Mouse (Mus musculus) kidney, embryonic 14.5 days (tissue): ENCODE measurements around the gene Wbp2nl. TPM values are rescaled to one million over a fixed set of nuclear protein-coding genes. Genes with fewer than 3 reads are reported as not detected.
"Not testable (repeated sequence)": the region's sequence is repeated elsewhere in the genome, so short reads cannot be mapped to it uniquely, and the experiment has no call there.

Source experiments
- ATAC-seq: fragments of 200-750 bp; cut with Nextera tagmentation; 2 replicates; pipeline ENCODE4 v1.8.0; 2017; ENCODE audit warnings: moderate number of reproducible peaks, mild to moderate bottlenecking, moderate TSS enrichment, moderate library complexity; ENCODE audit not compliant: low FRiP score, low TSS enrichment
- H3K27ac ChIP-seq: fragments of 300-500 bp; sonication (generic); 2 replicates; pipeline ENCODE4 v1.5.1; 2014; ENCODE audit warnings: low read depth, mild to moderate bottlenecking, low read length, moderate library complexity, mixed read lengths
- H3K27me3 ChIP-seq: fragments of 300-500 bp; sonication (generic); 2 replicates; pipeline ENCODE4 v1.6.1; 2014; ENCODE audit warnings: mild to moderate bottlenecking, low read length; ENCODE audit not compliant: control insufficient read depth, insufficient read depth
- H3K36me3 ChIP-seq: fragments of 300-500 bp; sonication (generic); 2 replicates; pipeline ENCODE4 v1.6.1; 2014; ENCODE audit warnings: low read length, mixed read lengths; ENCODE audit not compliant: control insufficient read depth, insufficient read depth
- H3K4me1 ChIP-seq: fragments of 300-500 bp; sonication (generic); 2 replicates; pipeline ENCODE4 v1.6.1; 2014; ENCODE audit warnings: low read length, mixed read lengths; ENCODE audit not compliant: control insufficient read depth, insufficient read depth
- H3K4me2 ChIP-seq: fragments of 300-500 bp; sonication (generic); replicated peaks from 2 replicates; pipeline ENCODE4 v1.6.1; 2014; ENCODE audit warnings: low read depth, mild to moderate bottlenecking, low read length
- H3K4me3 ChIP-seq: fragments of 300-500 bp; sonication (generic); 2 replicates; pipeline ENCODE4 v1.5.1; 2014; ENCODE audit warnings: mild to moderate bottlenecking, low read length
- H3K9ac ChIP-seq: fragments of 300-500 bp; sonication (generic); 2 replicates; pipeline ENCODE4 v1.6.1; 2014; ENCODE audit warnings: low read depth, mild to moderate bottlenecking, low read length, moderate library complexity
- H3K9me3 ChIP-seq: fragments of 300-500 bp; sonication (generic); 2 replicates; pipeline ENCODE4 v1.6.1; 2016; ENCODE audit warnings: low read length; ENCODE audit not compliant: control insufficient read depth
- WGBS: fragments of 180-500 bp; shearing (Covaris S2); extraction: QIAGEN DNeasy Blood & Tissue Kit; methylation state at CpG from one replicate; pipeline ENCODE4 v1.1.7; 2014; 5-methylcytosine and 5-hydroxymethylcytosine counted together
- polyA plus RNA-seq: library from polyadenylated mRNA; unstranded; fragments of >200 nt; fragmentation: Nextera tagmentation; extraction: Ambion mirVana; gene quantifications from 2 replicates; pipeline ENCODE4 v1.2.1, GENCODE M21; 2014

Wbp2nl gene
- polyA plus RNA-seq, 1 experiment from 2014 or later: 0.65 TPM

DNA sequence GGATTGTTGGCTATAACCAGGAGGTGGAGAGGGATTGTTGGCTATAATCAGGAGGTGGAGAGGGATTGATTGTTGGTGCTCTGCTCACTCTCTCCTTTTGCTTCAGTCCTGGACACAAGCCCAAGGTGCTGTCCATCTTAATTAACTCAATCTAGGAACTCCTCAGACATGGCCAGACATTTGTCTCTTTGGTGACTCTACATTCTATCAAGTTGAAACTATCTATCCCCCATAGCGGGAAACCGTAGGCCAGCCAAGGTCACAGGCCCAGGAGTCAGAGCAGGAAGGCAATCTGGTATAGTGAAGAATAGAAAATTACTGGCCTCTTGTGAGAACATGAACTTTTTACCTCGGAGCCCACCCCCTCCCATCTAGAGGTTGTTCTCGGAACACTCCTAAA lies 63.5 kb downstream of the Wbp2nl start:
- no peaks in the 10 kb centered on the region for H3K27me3 ChIP-seq
- no peak overlapping the region for H3K9ac ChIP-seq
- H3K4me2 ChIP-seq: no peak overlapping the region
- no peaks in the 10 kb centered on the region for H3K9me3 ChIP-seq
- no peak overlapping the region for H3K27ac ChIP-seq
- H3K4me1 ChIP-seq: 0 out of 2 replicates have a peak, but pooled peaks cover 5% of the 10 kb centered on the region
- 0 out of 2 replicates have a peak, but pooled peaks have one; percentile 32 for ATAC-seq
- 66% methylated on average over 3 of the region's 4 CpGs for WGBS
- H3K36me3 ChIP-seq: no peaks in the 10 kb centered on the region
- no peak overlapping the region for H3K4me3 ChIP-seq

DNA sequence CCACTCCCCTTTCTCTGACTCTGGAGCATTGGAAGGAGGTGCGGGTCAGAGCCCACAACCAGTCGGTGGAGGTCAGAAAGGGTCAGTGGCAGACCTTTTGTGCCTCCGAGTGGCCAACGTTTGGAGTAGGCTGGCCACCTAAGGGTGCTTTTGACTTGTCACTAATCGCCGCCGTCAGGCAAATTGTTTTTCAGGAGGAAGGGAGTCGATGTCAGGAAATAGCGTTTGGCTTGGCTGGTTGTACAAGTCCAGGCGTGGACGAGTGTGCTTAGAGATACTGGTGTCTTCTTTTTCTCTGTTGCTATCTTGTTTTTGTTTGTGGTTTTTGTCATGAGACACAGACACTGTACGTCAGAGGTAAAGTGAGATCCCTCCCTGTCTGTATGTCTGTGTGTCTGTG lies 65.0 kb downstream of the Wbp2nl start:
- not testable (repeated sequence) for H3K27me3 ChIP-seq, H3K36me3 ChIP-seq, H3K4me2 ChIP-seq, H3K4me1 ChIP-seq, H3K27ac ChIP-seq, ATAC-seq, H3K9me3 ChIP-seq, H3K4me3 ChIP-seq, H3K9ac ChIP-seq
- WGBS: 71% methylated on average over 7 of the region's 12 CpGs

Other genes starting within 250 kb of the Wbp2nl start
- gene 4930407I10Rik, start 239.8 kb upstream of the Wbp2nl start, polyA plus RNA-seq: not detected in 2 replicates
- gene Mei1, start 229.0 kb upstream of the Wbp2nl start, polyA plus RNA-seq: 0.07 TPM in 1 of 2 replicates, not detected in the other
- 12.8 and 19.6 TPM in 2 replicates for gene Ccdc134, start 171.0 kb upstream of the Wbp2nl start, polyA plus RNA-seq
- gene Srebf2, start 151.8 kb upstream of the Wbp2nl start, polyA plus RNA-seq: 76.9 and 114 TPM in 2 replicates
- 0.80 and 1.1 TPM in 2 replicates for gene Shisa8, start 86.1 kb upstream of the Wbp2nl start, polyA plus RNA-seq
- gene Tnfrsf13c, start 74.6 kb upstream of the Wbp2nl start, polyA plus RNA-seq: 0.12 and 0.13 TPM in 2 replicates
- 83.3 and 116 TPM in 2 replicates for gene Cenpm, start 54.2 kb upstream of the Wbp2nl start, polyA plus RNA-seq
- gene 1500009C09Rik, start 46.6 kb upstream of the Wbp2nl start, polyA plus RNA-seq: not detected in 2 replicates
- 8.6 and 15.8 TPM in 2 replicates for gene Sept3, start 24.1 kb upstream of the Wbp2nl start, polyA plus RNA-seq
- 43.6 and 57.3 TPM in 2 replicates for gene Naga, start 40.0 kb downstream of the Wbp2nl start, polyA plus RNA-seq
- 4.7 and 8.9 TPM in 2 replicates for gene Pheta2, start 40.0 kb downstream of the Wbp2nl start, polyA plus RNA-seq
- gene Smdt1, start 40.0 kb downstream of the Wbp2nl start, polyA plus RNA-seq: 276 and 306 TPM in 2 replicates
- 396 and 553 TPM in 2 replicates for gene Ndufa6, start 55.4 kb downstream of the Wbp2nl start, polyA plus RNA-seq
- 7.0 and 8.2 TPM in 2 replicates for gene Cyp2d22, start 81.3 kb downstream of the Wbp2nl start, polyA plus RNA-seq
- not detected in 2 replicates for gene Cyp2d11, start 95.1 kb downstream of the Wbp2nl start, polyA plus RNA-seq
- gene Cyp2d10, start 108.2 kb downstream of the Wbp2nl start, polyA plus RNA-seq: not detected in 2 replicates
- 0.16 TPM in 1 of 2 replicates, not detected in the other for gene Cyp2d9, start 134.5 kb downstream of the Wbp2nl start, polyA plus RNA-seq